Mouse (Mus musculus) heart, embryonic 16.5 days (tissue): ENCODE results near the gene Zfp286. TPM values are rescaled to one million over a fixed set of nuclear protein-coding genes. Genes with fewer than 3 reads are reported as not detected.

ENCODE experiments used
- ATAC-seq: fragments of 200-750 bp; cut with Nextera tagmentation; replicated peaks from 2 replicates; pipeline ENCODE4 v1.8.0; 2017; ENCODE audit warnings: moderate number of reproducible peaks; ENCODE audit not compliant: insufficient read depth, low FRiP score; ENCODE audit errors: extremely low read depth
- H3K27ac ChIP-seq: fragments of 300-500 bp; sonication (generic); 2 replicates; pipeline ENCODE4 v1.5.1; 2014; ENCODE audit warnings: mild to moderate bottlenecking, low read length, control low read depth, moderate library complexity
- H3K27me3 ChIP-seq: fragments of 300-500 bp; sonication (generic); 2 replicates; pipeline ENCODE4 v1.6.1; 2014; ENCODE audit warnings: low read length, mixed read lengths; ENCODE audit not compliant: control insufficient read depth, insufficient read depth
- H3K36me3 ChIP-seq: fragments of 300-500 bp; sonication (generic); 2 replicates; pipeline ENCODE4 v1.6.1; 2014; ENCODE audit not compliant: control insufficient read depth, insufficient read depth
- H3K4me1 ChIP-seq: fragments of 300-500 bp; sonication (generic); 2 replicates; pipeline ENCODE4 v1.6.1; 2014; ENCODE audit warnings: low read length, mixed read lengths; ENCODE audit not compliant: control insufficient read depth, insufficient read depth
- H3K4me2 ChIP-seq: fragments of 300-500 bp; sonication (generic); 2 replicates; pipeline ENCODE4 v1.6.1; 2014; ENCODE audit warnings: low read depth, mild to moderate bottlenecking, control low read depth, low read length
- H3K4me3 ChIP-seq: fragments of 300-500 bp; sonication (generic); 2 replicates; pipeline ENCODE4 v1.5.1; 2014; ENCODE audit warnings: mild to moderate bottlenecking, control low read depth, low read length
- H3K9ac ChIP-seq: fragments of 300-500 bp; sonication (generic); 2 replicates; pipeline ENCODE4 v1.6.1; 2014; ENCODE audit warnings: low read length, control low read depth
- H3K9me3 ChIP-seq: fragments of 300-500 bp; sonication (generic); replicated peaks from 2 replicates; pipeline ENCODE4 v1.6.1; 2016; ENCODE audit warnings: low read length; ENCODE audit not compliant: control insufficient read depth
- WGBS: fragments of 180-500 bp; shearing (Covaris S2); extraction: QIAGEN DNeasy Blood & Tissue Kit; methylation state at CpG from one replicate; pipeline ENCODE4 v1.1.7; 2014; 5-methylcytosine and 5-hydroxymethylcytosine counted together
- polyA plus RNA-seq: library from polyadenylated mRNA; unstranded; fragments of >200 nt; fragmentation: Nextera tagmentation; extraction: Ambion mirVana; gene quantifications from 2 replicates; pipeline ENCODE4 v1.2.1, GENCODE M21; 2015

The Zfp286 gene
- polyA plus RNA-seq, 1 experiment from 2014 or later = 8.7 TPM

DNA sequence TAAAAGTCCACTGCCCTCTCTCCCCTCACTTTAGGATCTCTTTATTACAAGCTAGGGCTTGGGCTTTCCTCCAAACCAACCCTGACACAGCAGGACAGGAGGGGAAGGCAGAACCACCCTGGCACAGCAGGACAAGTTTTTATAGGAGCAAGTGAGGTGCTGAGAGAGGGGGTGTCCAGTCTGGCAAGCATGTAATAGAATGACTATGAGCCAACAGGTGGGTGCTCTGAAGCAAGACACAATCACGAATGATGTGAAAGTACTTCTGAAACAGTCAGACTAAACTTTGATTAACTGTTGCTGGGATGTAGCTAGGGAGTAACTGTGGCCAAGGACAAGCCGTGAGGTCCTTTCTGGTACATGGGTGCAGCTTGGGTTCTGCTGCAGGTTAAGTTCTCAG lies 83.1 kb downstream of the Zfp286 start:
- no peak for ATAC-seq
- WGBS = 90% methylated on average over 2 of the region's 2 CpGs
- Histone ChIP-seq H3K9ac (no peak overlapping the region), H3K27me3 (no peaks in the 10 kb centered on the region), H3K9me3 (no peaks in the 10 kb centered on the region), H3K4me2 (no peak overlapping the region), H3K36me3 (no peaks in the 10 kb centered on the region), H3K4me3 (no peak overlapping the region), H3K27ac (no peak overlapping the region), H3K4me1 (no peaks in the 10 kb centered on the region)

Other genes with a start within 250 kb of the Zfp286 start
- gene Ubb, start 238.3 kb downstream of the Zfp286 start, polyA plus RNA-seq = 2,482 and 2,483 TPM in 2 replicates
- gene Trpv2, start 215.0 kb downstream of the Zfp286 start, polyA plus RNA-seq = 6.1 and 6.8 TPM in 2 replicates
- 11.4 and 15.2 TPM in 2 replicates for gene Lrrc75a, start 140.9 kb downstream of the Zfp286 start, polyA plus RNA-seq
- 48.8 and 49.0 TPM in 2 replicates for gene Mmgt2, start 140.8 kb downstream of the Zfp286 start, polyA plus RNA-seq
- 3.9 and 4.1 TPM in 2 replicates for gene Zfp287, start 57.6 kb downstream of the Zfp286 start, polyA plus RNA-seq
- gene Gm10428, start 36.4 kb downstream of the Zfp286 start, polyA plus RNA-seq = not detected in 2 replicates
- gene Trim16, start 30.8 kb upstream of the Zfp286 start, polyA plus RNA-seq = 5.8 and 6.9 TPM in 2 replicates
- 0.25 and 0.45 TPM in 2 replicates for gene Fbxw10, start 57.6 kb upstream of the Zfp286 start, polyA plus RNA-seq
- gene Tvp23b, start 90.0 kb upstream of the Zfp286 start, polyA plus RNA-seq = 45.6 and 54.9 TPM in 2 replicates
- gene Cdrt4, start 161.7 kb upstream of the Zfp286 start, polyA plus RNA-seq = 0.41 TPM in 1 of 2 replicates, not detected in the other